ENCODE assay signal across 8 mouse cellular contexts in the genomic region with DNA sequence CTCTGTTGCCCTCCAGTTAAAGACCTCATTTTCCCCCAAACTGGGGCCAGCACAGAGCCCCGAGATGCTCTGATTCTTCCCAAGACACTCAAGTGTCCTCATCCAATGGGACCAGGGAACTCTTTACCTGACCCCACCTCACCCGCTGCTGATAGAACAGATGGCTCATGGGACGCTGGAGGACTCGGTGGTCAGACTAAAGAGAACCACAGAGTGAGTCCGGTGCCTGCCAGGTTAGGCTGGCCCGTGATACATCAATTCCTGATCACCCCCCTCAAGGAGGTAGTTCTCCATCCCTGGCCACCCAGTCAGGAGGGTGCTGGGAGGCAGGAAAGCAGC. TPM values are rescaled to one million over a fixed set of nuclear protein-coding genes. Genes with fewer than 3 reads are reported as not detected.
DNase-seq lines count a peak whose midpoint lies in the region; ATAC-seq and TF ChIP-seq lines count a peak whose summit lies in the region.
"Had no signal": no experiment of that assay in that cellular context is flagged by ENCODE, and none has a peak within 500 bp of the region (broad histone marks: within the 10 kb centered on the region; RNA-seq: fewer than 3 reads in every experiment).

No protein-coding gene starts in this region.

- no peaks in the 10 kb centered on the region for H3K36me3 ChIP-seq in lung, embryonic 15.5 days
- H3K36me3 ChIP-seq in limb, embryonic 14.5 days (ENCODE audit: control insufficient read depth, insufficient read depth, low read length) = no peaks in the 10 kb centered on the region
- no peaks in the 10 kb centered on the region for H3K36me3 ChIP-seq in stomach, embryonic 15.5 days

- H3K27me3 ChIP-seq in lung, embryonic 15.5 days = peaks cover 4% of the 10 kb centered on the region; the same call in 1 of the 2 replicates
- no peaks in the 10 kb centered on the region for H3K27me3 ChIP-seq in limb, embryonic 14.5 days (ENCODE audit: control insufficient read depth, insufficient read depth, low read length)
- 0 out of 2 replicates have a peak, but pooled peaks cover 11% of the 10 kb centered on the region for H3K27me3 ChIP-seq in stomach, embryonic 15.5 days (replicated peaks)

- peak overlapping the region; percentile 62; the same call in 1 of the 2 replicates for H3K9ac ChIP-seq in lung, embryonic 15.5 days
- H3K9ac ChIP-seq in limb, embryonic 14.5 days (ENCODE audit: low read depth, low read length, severe bottlenecking) = peak overlapping the region; percentile 86
- peak overlapping the region; percentile 46; the same call in 1 of the 2 replicates for H3K9ac ChIP-seq in stomach, embryonic 15.5 days

- peaks cover 23% of the 10 kb centered on the region for H3K4me1 ChIP-seq in lung, embryonic 15.5 days
- H3K4me1 ChIP-seq in lung, adult 2 months (ENCODE audit: control insufficient read depth, insufficient read depth, low read length) = no peaks in the 10 kb centered on the region
- peaks cover 6% of the 10 kb centered on the region; the same call in 1 of the 2 replicates for H3K4me1 ChIP-seq in embryonic fibroblast, embryonic 13.5 days (ENCODE audit: control insufficient read depth, insufficient read depth, low read length)
- peaks cover 13% of the 10 kb centered on the region for H3K4me1 ChIP-seq in limb, embryonic 14.5 days (ENCODE audit: control insufficient read depth, insufficient read depth, low read length)
- peaks cover 8% of the 10 kb centered on the region; the same call in 1 of the 2 replicates for H3K4me1 ChIP-seq in stomach, embryonic 15.5 days

- H3K4me2 ChIP-seq in lung, embryonic 15.5 days = peak overlapping the region; percentile 99
- H3K4me2 ChIP-seq in limb, embryonic 14.5 days (replicated peaks; ENCODE audit: low read depth, low read length, severe bottlenecking) = peak overlapping the region; percentile 95
- H3K4me2 ChIP-seq in stomach, embryonic 15.5 days = peak overlapping the region; percentile 99

- H3K4me3 ChIP-seq in lung, embryonic 15.5 days = peak overlapping the region; percentile 71
- H3K4me3 ChIP-seq in lung, adult 2 months (replicated peaks; ENCODE audit: extremely low read depth, low read depth, low read length) = no peak overlapping the region
- peak overlapping the region; percentile 75 for H3K4me3 ChIP-seq in embryonic fibroblast, embryonic 13.5 days (ENCODE audit: insufficient read depth, low read length)
- peak overlapping the region; percentile 79 for H3K4me3 ChIP-seq in limb, embryonic 14.5 days (replicated peaks; ENCODE audit: low read length)
- H3K4me3 ChIP-seq in stomach, embryonic 15.5 days (replicated peaks) = peak overlapping the region; percentile 68

- no peak for ATAC-seq in lung, embryonic 15.5 days (ENCODE audit: borderline replicate concordance, extremely low read depth, low FRiP score, low TSS enrichment)
- ATAC-seq in limb, embryonic 14.5 days (ENCODE audit: low FRiP score, low read depth) = 0 out of 2 replicates have a peak, but pooled peaks have one; percentile 7
- no peak for ATAC-seq in stomach, embryonic 15.5 days (ENCODE audit: insufficient read depth, low FRiP score, low read depth)

- DNase-seq in lung, adult 2 months = no peak
- no peak for DNase-seq in limb, embryonic 14.5 days (ENCODE audit: low spot score)
- DNase-seq in gastrocnemius, adult 18-20 months (ENCODE audit: low spot score) = no peak
- no peak for DNase-seq in B cell, adult 2 months
- DNase-seq: layer of hippocampus, postnatal 36 days had no signal

- H3K9me3 ChIP-seq in lung, embryonic 15.5 days = no peaks in the 10 kb centered on the region
- no peaks in the 10 kb centered on the region for H3K9me3 ChIP-seq in limb, embryonic 14.5 days (ENCODE audit: control insufficient read depth, low read length)
- no peaks in the 10 kb centered on the region for H3K9me3 ChIP-seq in stomach, embryonic 15.5 days

- 0% methylated on average over 6 of the region's 6 CpGs for WGBS in lung, embryonic 15.5 days
- WGBS in lung, adult 2 months = 2% methylated on average over 6 of the region's 6 CpGs
- 1% methylated on average over 6 of the region's 6 CpGs for WGBS in limb, embryonic 14.5 days
- 2% methylated on average over 6 of the region's 6 CpGs for WGBS in stomach, embryonic 15.5 days

- H3K27ac ChIP-seq in lung, embryonic 15.5 days = no peak overlapping the region
- H3K27ac ChIP-seq in embryonic fibroblast, embryonic 13.5 days (ENCODE audit: insufficient read depth, low read length) = no peak overlapping the region
- no peak overlapping the region for H3K27ac ChIP-seq in limb, embryonic 14.5 days (replicated peaks; ENCODE audit: low read depth, low read length)
- no peak overlapping the region for H3K27ac ChIP-seq in stomach, embryonic 15.5 days

- TF ChIP-seq CTCF in lung, adult 2 months (IDR thresholded peaks at IDR 0.05; ENCODE audit: insufficient read depth, low read length) = no peak
- no peak for TF ChIP-seq CTCF in embryonic fibroblast, embryonic 13.5 days (IDR thresholded peaks at IDR 0.05; ENCODE audit: borderline replicate concordance, insufficient read depth, low read length)

- TF ChIP-seq POLR2A in lung, adult 2 months (IDR thresholded peaks at IDR 0.05; ENCODE audit: borderline replicate concordance, extremely low read depth, low read depth, low read length) = no peak
- TF ChIP-seq POLR2A in embryonic fibroblast, embryonic 13.5 days (IDR thresholded peaks at IDR 0.05; ENCODE audit: low read depth, low read length) = no peak
- TF ChIP-seq POLR2A in limb, embryonic 14.5 days (IDR thresholded peaks at IDR 0.05; ENCODE audit: borderline replicate concordance, extremely low read depth, insufficient read depth, insufficient read length) = no peak

RNA-seq across cellular contexts. Expression of gene Nkain1, which starts 1.0 kb away (rescaled TPM):
- 0.74 and 1.3 TPM in 2 replicates for polyA plus RNA-seq in lung, embryonic 15.5 days (2015; fragmentation: Nextera tagmentation; extraction: Ambion mirVana)
- 12.1 and 14.8 TPM in 2 replicates for polyA plus RNA-seq in lung, adult 2 months (2012; rRNA removed)
- 31.8 and 39.6 TPM in 2 replicates for polyA plus RNA-seq in embryonic fibroblast, embryonic 13.5 days (2011; ENCODE audit: insufficient read length, low read depth, missing spikeins)
- polyA plus RNA-seq in limb, embryonic 14.5 days (2012; rRNA removed) = 33.5 and 50.3 TPM in 2 replicates
- polyA plus RNA-seq in limb, embryonic 14.5 days (2014; fragmentation: Nextera tagmentation; extraction: Ambion mirVana) = 3.4 and 4.5 TPM in 2 replicates
- polyA plus RNA-seq in stomach, embryonic 15.5 days (2015; fragmentation: Nextera tagmentation; extraction: Ambion mirVana) = 1.2 TPM in 2 replicates
- total RNA-seq in gastrocnemius, adult 18-20 months (2021) = 10 to 100 TPM; 21.0 to 29.5 TPM
